Mouse (Mus musculus): ENCODE measurements around the gene Tmem266.

- TF ChIP-seq CTCF (IDR thresholded peaks at IDR 0.05; ENCODE audit: low read depth, low read length) (no peak), EP300 (IDR thresholded peaks at IDR 0.05; ENCODE audit: insufficient read depth, low read depth, low read length) (no peak), POLR2A (IDR thresholded peaks at IDR 0.05; ENCODE audit: insufficient read depth, low read length) (no peak)
Measured at GRCm38 (mm10) chr9:55423451-55424424, 97.0 kb downstream of the Tmem266 start.
